Mouse (Mus musculus) c-Kit-positive CD71-positive TER-119-positive erythroid progenitor cells, embryonic 14.5 days (primary cell): ENCODE measurements around the gene Entr1.
"Not testable (repeated sequence)": the region's sequence is repeated elsewhere in the genome, so short reads cannot be mapped to it uniquely, and the experiment has no call there.

Experiments
- DNase-seq: peaks from one replicate; pipeline ENCODE4 v3.0.0-alpha.2; 2013; ENCODE audit warnings: low spot score

Entr1 gene

DNA sequence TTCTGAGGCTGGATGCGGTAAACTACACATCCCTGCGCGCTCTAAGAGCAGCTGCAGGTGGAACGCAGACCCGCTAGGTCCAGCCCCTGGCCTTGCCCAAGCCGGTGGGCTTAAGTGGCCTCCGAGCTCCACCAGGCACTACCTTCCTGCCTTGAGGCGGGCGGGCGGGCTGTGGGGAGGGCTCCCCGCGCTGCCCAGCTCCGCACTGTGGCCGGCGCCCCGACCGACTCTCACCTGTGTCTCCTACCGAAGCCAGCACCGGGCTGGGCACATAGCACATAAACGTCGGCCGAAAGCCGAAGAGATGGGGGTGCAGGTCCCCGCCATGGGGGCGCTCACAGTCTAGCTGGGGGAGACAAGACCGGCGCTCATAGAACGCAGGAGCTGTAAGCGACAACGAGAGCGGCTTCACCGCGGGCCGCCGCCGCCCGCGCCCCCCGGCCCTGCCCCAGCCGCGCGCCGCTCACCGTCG lies 398 bp downstream of the Entr1 start:
- peak; percentile 12 for DNase-seq

DNA sequence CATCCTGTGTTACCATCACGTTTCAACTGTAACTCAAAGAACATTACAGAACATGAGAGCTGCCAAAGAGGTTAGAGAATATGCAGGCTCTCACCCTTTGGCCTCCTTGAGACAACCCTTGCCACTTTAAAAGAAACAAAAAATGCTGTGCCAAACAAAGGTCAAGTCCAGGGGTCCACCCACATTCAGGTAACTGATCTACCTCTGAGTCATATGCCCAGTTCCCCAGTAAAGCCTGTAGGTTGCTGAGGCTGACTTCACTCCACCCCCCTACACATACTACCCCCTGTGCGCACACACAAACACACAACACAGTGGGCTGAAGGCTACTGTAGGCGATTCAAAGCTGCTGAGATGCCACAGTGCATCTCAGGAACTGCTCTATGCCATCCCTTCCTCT lies 1.4 kb downstream of the Entr1 start:
- DNase-seq, result no peak

DNA sequence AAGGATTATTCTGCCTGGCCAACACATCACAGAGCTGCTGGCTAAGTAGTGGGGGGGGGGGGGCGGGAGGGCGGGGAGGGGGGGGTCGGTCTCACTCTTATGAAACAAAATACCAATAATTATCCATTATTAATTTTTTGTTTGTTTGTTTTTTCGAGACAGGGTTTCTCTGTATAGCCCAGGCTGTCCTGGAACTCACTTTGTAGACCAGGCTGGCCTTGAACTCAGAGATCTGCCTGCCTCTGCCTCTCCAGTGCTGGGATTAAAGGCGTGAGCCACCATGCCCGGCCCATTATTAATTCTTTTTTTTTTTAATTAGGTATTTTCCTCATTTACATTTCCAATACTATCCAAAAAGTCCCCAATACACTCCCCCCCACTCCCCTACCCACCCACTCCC lies 8.2 kb downstream of the Entr1 start:
- DNase-seq, result not testable (repeated sequence)

DNA sequence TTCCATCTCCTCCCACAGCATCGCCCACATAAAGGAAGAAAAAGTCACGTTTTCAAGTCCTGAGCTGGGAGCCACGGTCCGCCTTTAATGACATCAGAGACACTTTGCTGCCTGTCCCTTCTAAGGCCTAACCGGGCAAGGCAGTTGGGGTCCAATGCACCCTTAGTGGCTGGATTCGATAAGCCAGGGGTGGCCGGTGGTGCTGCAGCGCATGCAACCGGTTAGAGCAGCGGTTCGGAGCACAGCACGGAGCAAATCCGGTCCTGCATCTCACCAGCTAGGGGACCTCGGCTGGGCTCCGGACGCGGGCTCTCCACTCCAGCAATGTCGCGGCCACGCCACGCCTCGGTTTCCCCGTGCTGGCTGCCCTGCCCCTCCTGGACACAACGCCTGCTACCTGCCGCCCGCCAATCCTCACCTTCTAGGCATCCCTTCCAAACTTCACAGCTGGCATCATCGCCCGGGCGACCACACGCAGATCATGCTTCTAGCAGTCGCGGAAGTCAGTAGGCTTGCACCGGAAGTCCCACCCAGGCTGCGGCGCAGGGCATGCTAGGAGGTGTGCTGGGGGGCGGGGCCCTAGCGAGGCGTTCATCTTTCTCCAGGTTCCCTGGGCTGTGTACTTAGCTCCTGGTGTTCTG lies 8.9 kb downstream of the Entr1 start, which contains the start of gene Snapc4:
Gene Snapc4 (minus strand): TSS at position 523 of the 641 bp plus-strand sequence.
- DNase-seq, result peak; percentile 77

DNA sequence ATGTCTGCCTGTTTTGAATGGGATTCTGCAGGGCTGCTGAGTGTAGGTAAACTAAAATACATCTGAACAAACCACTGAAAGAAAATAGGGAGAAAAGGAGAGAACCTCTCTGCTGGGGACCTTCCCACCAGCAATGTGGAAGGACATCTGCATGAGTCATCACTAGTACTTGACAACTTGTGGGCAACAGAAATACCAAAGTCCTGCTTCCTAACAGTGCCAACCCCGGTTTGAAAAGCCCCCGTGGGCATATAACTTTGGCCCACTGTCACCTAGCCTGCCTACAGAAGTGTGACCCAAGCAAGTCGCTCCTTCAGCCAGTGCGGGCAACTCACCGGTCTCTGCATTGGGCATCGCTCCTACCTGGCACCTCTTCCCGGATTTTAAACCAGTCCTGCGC lies 16.7 kb downstream of the Entr1 start:
- DNase-seq, result no peak

DNA sequence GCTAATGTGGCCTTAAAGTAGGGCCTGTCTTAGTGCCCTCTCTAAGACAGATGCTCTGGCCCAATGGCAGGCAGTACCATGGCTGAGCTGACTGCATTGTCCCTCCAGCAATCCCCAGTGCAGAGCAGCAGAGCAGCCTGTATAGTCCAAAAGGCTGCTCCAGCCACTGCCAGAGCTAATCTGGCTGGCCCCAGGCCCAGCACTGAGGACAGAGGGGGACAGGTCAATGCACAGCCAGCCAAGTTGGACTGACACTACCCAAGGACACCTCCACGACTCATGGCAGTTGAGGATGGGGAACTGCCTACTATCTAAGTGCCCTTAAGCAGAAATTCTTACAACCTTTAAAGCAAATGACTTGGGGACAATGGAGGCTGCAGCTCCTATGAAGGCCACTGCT lies 20.5 kb downstream of the Entr1 start:
- no peak for DNase-seq

DNA sequence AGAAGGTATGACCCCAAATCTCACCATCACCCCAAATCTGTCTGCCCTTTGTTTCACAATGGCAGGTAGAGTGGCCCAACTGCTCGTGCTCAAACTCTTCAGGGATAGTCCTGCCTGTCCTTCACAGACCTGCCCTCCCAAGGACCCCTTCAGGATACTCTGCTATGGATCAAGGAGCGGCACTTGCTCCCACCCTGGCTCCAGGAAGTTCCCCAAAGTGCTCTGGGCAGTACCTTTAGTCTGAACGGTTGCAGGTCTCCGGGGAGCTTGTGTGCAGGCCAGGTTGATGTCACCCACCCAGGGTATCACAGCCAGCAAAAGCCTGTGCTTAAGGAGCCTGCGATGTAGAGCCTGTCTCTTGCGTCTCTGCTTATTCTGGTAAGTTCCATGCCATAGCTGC lies 21.2 kb downstream of the Entr1 start:
- DNase-seq, result no peak

DNA sequence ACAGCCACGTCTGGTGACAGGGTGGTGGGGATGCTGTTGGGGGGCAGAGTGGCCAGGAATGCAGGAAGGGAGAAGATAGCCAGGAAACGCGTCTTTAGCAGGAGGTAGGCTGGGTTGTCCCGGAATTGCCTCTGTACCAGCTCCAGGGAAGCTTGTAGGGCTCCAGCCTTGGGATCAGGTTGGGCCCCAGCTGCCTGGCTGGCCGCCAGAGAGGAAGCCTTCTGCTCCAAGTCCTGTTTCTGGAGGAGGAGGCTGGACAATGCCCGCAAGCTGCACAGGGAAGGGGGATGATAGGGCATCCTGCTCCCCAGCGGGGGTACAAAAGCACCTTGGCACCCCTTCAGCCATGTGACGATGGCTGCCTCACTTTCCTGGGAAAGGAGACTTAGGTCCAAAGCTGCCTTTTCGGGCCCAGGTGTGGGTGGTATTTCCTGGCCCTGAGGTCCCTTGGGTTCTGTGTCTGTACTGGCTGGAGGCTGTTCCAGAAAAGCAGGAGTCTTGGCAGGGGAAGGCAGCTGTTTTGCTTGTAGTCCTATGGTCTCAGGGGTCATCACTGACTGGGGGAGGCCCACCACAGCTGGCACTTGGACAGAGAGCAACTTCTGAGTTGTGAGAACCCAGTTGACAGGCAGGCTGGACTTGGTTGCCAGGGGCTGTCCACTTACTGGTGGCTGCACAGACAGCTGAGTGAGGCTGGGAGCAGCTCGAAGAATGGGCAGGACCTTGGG lies 24.2 kb downstream of the Entr1 start:
- DNase-seq, result no peak

DNA sequence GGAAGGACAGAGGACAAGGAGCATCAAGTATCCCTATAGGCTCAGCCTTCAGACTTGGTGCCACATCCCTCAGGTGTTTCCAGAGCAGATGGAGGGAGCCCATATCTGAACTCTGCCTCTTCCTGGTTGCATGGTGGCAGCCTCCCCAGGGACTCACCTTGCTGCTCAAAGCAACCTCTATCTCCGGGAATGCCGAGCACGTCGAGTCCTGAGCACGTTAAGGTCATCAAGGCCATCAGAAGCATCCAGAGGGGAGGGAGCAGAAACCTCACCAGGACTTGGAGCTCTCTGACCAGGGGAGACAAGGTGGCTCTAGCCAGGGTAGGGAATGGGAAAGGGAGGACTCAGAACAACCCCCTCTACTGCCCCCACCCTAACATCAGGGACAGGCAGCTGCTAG lies 25.6 kb downstream of the Entr1 start:
- no peak for DNase-seq

DNA sequence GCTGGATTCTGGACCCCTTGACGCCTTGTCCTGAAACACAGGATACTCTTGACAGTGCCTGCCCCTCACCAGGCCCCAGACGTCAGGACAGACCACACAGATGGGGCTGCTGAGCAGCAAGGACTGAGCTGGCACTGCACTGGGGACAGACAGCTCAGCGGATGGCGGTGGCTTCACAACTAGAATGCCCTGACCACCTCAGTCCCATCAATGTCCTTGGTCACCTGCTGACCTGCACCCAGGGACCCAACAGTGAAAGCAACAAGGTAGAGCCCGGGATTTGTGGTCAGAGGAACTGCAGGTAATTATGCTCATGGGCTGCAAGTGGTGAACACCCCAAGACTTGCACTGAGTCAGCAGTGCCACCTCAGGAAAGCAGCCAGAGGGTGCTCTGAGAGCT lies 26.1 kb downstream of the Entr1 start:
- no peak for DNase-seq

DNA sequence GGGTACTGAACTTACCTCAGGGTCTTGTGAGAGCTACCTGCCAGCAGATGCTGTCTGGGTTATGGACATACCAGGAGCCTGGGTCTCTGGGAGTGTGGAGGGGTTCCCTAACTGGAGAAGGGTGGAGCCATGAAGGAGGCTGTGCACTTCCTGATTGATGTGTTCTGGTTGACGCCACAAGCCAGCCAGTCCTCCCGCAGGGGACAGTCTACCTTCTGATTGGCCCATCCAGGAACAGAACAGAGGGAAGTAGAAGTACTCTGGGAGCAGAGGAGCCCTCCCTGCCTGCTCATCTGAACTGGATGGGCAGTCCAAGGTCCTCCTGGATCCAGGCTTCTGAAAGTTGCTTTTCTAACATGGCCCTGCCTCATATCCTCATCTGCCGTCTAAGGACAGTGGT lies 28.3 kb downstream of the Entr1 start, which contains the start of gene Card9:
Gene Card9 (minus strand): TSS at position 147 of the 400 bp plus-strand sequence.
- DNase-seq, result no peak

DNA sequence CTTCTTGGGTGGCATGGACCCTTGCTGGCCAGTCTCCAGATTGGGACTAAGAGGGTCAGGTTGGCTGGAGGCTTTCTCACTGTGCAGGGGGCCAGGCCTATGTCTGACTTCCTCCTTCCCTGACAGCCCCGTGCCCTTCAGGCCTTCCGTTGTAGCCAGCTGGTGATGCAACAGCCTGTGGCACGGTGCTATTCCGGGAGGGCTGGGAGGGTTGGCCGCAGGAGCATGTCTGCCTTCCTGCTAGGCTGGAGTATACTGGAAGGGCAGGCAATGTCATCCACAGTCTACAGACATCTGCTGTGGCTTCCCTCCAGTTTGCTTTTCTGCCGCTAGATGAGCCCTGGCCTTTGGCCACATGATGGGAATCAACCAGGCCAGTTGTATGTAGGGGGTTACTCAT lies 29.1 kb downstream of the Entr1 start:
- no peak for DNase-seq

DNA sequence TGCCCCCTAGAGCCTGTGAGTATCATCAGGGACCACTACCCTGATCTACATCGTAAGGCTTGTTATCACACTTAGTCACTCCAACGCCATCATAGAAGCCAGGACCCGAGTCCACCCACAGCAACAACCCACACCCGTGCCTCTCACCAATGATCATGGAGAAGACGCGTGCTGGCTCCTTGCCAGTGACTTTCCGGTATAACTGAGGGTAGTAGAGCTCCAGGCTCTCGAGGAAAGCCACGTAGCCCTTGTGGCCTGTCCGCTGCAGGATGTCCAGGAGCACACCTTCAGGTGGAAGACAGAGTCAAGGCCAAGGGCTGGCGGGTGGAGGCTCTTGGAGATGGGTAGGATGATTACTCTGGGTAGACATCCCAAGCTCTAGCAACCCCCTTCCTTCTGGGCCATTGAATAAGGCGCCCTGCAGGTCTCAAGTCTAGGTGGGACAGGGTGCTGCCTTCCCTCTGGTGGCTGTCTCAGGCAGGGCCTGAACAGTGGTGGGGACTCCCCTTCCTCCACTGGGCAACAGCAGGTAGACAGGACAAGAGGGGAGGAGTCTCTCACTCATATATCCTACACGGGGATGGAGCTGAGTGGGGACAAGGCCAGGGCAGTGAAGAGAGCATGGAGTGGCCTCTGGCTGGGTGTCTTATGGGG lies 30.3 kb downstream of the Entr1 start:
- DNase-seq, result no peak

DNA sequence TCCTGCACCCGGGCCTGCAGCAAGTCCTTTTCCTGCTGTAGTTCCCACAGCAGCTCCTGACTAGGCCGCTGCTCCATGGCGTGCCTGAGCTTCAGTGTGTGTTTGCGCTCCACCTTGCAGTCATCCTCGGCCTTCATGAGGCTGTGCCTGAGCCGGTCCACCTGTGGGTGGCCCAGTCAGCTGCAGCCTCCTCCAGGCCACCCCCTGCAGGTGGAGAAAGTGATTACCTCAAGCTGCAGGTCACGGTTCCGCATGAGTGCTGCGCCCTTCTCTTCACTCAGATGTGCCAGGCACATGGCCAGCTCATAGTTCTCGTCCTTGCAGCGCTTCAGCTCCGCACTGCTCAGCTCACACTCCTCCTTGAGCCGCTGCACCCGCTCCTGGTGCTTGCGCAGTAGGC lies 31.6 kb downstream of the Entr1 start:
- DNase-seq, result no peak

DNA sequence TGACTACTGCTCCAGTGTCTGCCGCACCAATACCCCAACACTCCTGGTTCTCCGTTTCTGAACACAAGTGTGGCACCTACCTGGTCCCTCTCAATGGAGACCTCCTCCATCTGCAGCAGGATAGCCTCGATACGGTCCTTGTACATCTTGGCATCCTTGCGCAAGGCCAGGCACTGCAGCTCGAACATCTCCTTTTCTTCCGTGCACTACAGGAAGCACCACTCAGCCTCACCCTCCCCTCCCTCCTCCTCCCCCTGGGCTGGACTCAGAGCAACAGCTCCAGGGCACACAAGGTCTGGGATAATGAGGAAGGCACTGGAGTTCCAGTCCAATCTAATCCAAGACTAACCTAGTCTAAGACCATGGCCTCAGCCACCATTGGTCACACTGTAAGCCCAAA lies 32.4 kb downstream of the Entr1 start:
- no peak for DNase-seq

DNA sequence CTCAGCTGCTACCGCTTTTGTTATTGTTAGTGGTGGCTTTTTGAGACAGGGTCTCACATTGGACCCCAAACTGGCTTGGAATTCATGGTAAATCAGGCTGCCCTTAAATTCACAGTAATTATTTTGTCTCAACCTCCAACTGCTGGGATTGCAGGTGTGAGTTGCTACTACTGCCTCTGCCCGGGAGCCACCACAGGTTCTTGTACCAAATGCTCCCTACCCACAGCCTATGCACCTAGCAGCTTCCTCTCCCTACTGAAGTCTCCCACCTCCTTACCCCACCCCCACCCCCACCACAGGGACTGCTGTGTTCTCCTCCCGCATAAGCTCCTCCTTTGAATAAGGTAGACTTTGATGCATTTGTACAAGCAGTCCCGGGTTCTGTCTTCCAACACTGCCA lies 32.9 kb downstream of the Entr1 start:
- no peak for DNase-seq

DNA sequence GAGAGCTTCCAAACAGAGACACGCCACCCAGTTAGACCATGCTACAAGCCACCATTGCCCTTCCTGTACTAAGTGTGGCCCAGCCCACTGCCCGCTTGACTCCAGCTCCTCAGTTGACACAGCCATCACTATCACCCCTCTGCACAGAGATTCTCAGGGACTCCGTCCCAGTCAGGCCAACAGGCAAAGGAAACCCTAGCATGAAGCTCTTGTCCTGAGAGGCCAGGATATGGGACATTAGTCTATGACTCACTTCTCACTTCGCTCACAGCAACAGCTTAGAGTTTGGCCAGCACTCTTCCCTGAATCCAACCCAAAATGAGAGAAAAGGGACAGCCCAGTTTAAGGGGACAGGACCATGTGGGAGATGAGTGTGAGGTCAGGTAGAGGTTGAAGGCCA lies 34.7 kb downstream of the Entr1 start:
- DNase-seq, result no peak

DNA sequence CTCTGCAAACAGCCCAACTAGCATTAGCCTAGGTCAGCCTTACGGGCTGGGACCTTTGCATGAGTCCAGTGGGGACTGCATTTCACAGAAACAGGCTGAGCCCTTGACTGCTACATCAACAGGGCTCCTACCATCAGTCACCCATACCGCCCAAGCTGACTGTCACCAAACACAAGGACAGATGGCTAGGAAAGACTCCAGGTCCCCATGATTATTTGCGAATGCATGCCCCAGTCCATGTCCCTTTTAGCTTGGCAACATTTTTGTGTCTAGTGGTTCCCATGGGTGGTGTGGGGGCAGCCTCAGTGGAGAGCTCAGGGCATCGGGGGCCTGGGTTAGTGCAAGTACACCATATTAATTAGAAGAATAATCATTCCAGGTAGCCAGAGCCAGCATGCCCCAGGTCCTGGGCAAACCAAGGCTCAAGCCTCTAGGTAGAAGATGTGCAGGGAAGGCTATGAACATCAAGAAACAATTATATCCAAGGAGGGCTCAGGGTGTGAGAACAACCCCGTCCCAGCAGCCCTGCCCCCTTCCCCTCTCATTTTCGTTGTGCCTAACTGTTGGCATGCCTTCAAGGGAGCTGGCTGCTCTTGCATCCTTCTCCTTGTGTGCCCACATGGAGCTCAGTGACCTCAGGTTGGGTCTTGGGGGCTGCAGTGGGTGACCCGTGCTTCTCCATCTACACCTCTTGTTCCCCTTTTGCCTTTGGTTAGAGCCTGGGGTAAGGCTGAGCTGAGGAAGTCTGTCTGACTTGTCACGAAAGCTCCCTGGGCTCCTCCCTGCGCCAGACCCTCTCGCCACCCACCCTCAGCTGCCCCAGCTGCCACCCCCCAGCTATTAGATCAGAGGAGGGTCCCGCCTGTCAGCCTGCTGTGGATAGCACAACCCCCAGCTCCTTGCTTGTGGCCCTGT lies 35.8 kb downstream of the Entr1 start:
- DNase-seq, result no peak

DNA sequence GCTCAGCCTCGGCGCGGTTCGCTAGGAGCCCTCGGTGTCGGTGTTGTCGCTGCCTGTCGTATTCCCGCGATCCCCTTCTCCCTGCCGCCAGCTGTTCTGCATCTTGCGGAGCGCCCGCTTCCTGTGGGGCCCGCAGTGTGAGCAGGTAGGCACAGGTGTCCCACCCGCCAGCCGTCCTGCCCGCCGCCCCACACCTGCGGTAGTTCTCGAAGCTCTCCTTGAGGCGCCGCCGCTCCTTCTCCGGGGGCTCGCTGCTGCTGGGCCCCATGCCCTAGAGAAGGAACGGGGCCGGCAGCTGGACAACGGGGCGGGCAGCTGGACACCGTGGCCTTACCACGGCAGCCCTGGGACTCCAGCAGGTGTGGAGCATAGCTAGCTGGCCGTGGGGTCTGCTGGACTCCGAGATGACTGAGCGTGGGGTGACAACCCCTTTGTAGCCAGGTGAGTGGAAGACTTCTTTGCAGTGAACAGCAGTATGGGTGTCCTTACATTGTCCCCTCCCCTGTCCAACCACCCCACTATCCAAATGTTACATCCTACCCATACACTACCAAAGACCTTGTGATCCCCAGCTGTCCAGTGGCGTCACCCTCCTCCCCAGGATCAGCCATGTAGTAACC lies 36.7 kb downstream of the Entr1 start:
- DNase-seq, result no peak

DNA sequence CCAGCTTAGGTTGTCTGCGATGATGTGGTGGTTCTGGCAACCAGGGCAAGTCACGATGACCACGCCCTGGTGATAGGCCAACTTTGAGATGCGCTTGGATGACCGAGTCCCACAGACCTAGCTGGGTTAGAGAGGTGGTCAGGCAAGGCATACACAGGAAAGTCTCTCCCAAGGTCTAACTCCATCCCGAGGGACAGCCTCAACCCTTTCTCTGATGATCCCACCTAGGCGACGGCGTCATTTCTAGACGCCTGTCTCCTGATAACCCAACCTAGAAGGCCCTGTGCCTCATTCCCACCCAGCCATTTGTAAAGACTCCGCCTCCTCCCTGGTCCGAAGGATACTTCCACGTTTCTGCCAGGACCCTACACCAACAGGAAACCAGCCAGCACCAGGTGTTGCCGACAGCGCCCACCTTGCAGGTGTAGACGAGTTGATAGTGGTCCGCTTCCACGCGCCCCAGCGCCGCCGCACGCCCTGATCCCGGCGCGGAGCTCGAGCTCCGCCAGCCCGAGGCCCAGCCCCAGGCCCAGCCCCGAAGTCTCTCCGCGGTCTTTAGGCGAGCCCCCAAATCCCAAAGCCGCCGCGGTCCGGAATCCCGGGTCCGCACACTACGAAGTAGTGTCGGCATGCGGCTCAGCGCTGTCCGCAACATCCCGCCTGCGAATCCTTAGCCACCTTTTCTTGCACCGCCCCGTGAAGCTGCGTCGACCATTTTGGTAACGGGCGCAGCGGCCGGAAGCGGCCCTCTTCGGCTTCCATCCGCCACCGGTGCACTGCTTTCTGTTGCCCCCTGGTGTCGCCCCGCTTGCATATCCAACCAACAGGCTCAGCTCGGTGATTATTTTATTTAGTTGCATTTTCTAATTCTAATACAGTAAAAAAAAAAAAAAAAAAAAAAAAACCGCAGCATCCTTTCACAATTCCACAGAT lies 37.5 kb downstream of the Entr1 start, which contains the start of gene Dnlz:
Gene Dnlz (minus strand): TSS at position 753 of the 933 bp plus-strand sequence.
- peak; percentile 87 for DNase-seq
